Mouse (Mus musculus): Measurements from ENCODE around the gene Arhgap15. TPM values are rescaled to one million over a fixed set of nuclear protein-coding genes. Genes with fewer than 3 reads are reported as not detected.

Gene Arhgap15
- polyA plus RNA-seq, 3 experiments from 2014 or later: 195 to 420 (median 351) TPM

Other genes starting within 250 kb of the Arhgap15 start
- 1 to 10 TPM; 1.2 to 1.5 (median 1.4) TPM for gene Kynu, start 193.5 kb upstream of the Arhgap15 start, polyA plus RNA-seq (2017; shearing (Covaris generic))